Mouse (Mus musculus) limb, embryonic 15.5 days (tissue): Measurements from ENCODE around the gene Crtc1. TPM values are rescaled to one million over a fixed set of nuclear protein-coding genes. Genes with fewer than 3 reads are reported as not detected.

Source experiments
- ATAC-seq: fragments of 200-750 bp; cut with Nextera tagmentation; 2 replicates; pipeline ENCODE4 v1.8.0; 2017; ENCODE audit warnings: low read depth, moderate TSS enrichment; ENCODE audit not compliant: insufficient number of reproducible peaks, low FRiP score, low TSS enrichment
- H3K27ac ChIP-seq: fragments of 300-500 bp; sonication (generic); 2 replicates; pipeline ENCODE4 v1.5.1; 2015; ENCODE audit warnings: moderate library complexity, mild to moderate bottlenecking, inconsistent platforms
- H3K27me3 ChIP-seq: fragments of 300-500 bp; sonication (generic); 2 replicates; pipeline ENCODE4 v1.6.1; 2015; ENCODE audit warnings: inconsistent platforms
- H3K36me3 ChIP-seq: fragments of 300-500 bp; sonication (generic); 2 replicates; pipeline ENCODE4 v1.6.1; 2015; ENCODE audit warnings: inconsistent platforms
- H3K4me1 ChIP-seq: fragments of 300-500 bp; sonication (generic); 2 replicates; pipeline ENCODE4 v1.6.1; 2015; ENCODE audit warnings: inconsistent platforms
- H3K4me2 ChIP-seq: fragments of 300-500 bp; sonication (generic); 2 replicates; pipeline ENCODE4 v1.6.1; 2015; ENCODE audit warnings: mild to moderate bottlenecking, inconsistent platforms
- H3K4me3 ChIP-seq: fragments of 300-500 bp; sonication (generic); 2 replicates; pipeline ENCODE4 v1.5.1; 2015; ENCODE audit warnings: mild to moderate bottlenecking, inconsistent platforms
- H3K9ac ChIP-seq: fragments of 300-500 bp; sonication (generic); 2 replicates; pipeline ENCODE4 v1.6.1; 2015; ENCODE audit warnings: inconsistent platforms
- H3K9me3 ChIP-seq: fragments of 300-500 bp; sonication (generic); 2 replicates; pipeline ENCODE4 v1.6.1; 2016; ENCODE audit warnings: inconsistent platforms
- WGBS: fragments of 180-500 bp; shearing (Covaris S2); methylation state at CpG from one replicate; pipeline ENCODE4 v1.1.7; 2015; 5-methylcytosine and 5-hydroxymethylcytosine counted together
- polyA plus RNA-seq: library from polyadenylated mRNA; unstranded; fragments of >200 nt; fragmentation: Nextera tagmentation; extraction: Ambion mirVana; gene quantifications from 2 replicates; pipeline ENCODE4 v1.2.1, GENCODE M21; 2015

The Crtc1 gene
- polyA plus RNA-seq, 1 experiment from 2014 or later, result 22.2 TPM

DNA sequence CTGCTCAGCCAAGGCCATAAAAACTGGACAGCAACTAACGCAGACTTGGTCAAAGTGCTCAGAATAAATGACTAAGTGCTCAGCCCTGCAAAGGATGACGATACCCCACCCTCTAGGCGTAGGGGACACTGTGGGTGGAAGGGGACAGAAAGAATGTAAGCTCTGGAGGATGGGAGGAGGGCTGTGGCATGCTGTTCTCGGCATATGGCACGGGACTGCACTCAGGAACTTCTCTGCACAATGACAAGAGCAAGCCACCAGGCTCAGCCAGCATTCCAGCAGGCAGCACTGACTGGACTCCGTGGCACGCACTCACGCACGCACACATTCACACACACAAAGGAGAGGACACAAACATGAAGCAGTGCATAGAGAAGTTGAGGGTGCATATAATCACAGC is 21.2 kb upstream of the Crtc1 start:
- no peak for ATAC-seq
- Histone ChIP-seq H3K4me1 (peaks cover 29% of the 10 kb centered on the region), H3K27me3 (no peaks in the 10 kb centered on the region), H3K27ac (no peak overlapping the region), H3K9ac (no peak overlapping the region), H3K36me3 (peaks cover 9% of the 10 kb centered on the region), H3K9me3 (no peaks in the 10 kb centered on the region), H3K4me2 (no peak overlapping the region), H3K4me3 (no peak overlapping the region)
- WGBS, result 71% methylated on average over 9 of the region's 9 CpGs

DNA sequence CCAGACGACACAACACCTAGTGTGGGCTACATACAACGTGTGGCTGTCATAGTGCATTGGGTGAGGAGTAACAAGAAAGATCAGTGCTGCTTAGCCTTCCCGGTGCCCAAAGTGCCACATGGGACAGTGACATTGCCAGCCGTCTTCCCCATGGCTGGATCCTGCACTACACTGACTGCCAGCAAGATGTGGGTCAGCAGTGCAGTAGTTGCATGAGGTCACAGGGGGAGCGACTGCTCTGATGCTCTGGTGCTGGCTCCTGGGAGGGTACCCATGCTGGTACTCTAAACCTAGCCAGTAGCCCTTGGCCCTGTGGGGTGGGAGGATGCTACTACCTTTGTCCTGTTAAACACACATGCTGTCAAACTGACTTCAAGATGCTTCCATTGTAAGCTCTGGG is 20.8 kb upstream of the Crtc1 start:
- WGBS, result 94% methylated on average over 5 of the region's 5 CpGs
- no peak overlapping the region for H3K4me2 ChIP-seq
- H3K4me1 ChIP-seq, result peaks cover 29% of the 10 kb centered on the region
- no peak for ATAC-seq
- peaks cover 6% of the 10 kb centered on the region for H3K36me3 ChIP-seq
- no peak overlapping the region for H3K9ac ChIP-seq
- H3K27ac ChIP-seq, result no peak overlapping the region
- no peak overlapping the region for H3K4me3 ChIP-seq
- H3K9me3 ChIP-seq, result no peaks in the 10 kb centered on the region
- no peaks in the 10 kb centered on the region for H3K27me3 ChIP-seq

DNA sequence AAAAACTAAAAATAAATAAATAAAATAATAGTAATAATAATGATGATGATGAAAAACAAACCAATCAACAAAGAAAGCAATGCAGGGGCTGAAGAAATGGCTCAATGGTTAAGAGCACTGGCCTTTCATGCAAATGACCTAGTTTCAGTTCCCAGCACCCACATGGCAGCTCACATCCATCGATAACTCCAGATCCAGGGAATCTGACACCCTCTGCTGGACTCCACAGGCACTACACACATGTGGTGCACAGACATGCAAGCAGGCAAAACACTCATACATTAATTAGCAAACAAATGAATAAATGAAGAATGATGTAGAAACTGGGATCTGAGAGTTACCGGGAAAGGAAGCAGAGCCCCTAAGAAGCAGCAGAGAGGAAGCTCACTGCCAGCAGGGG is 20.3 kb upstream of the Crtc1 start:
- 95% methylated on average over 2 of the region's 2 CpGs for WGBS
- H3K9ac ChIP-seq, result no peak overlapping the region
- H3K4me3 ChIP-seq, result no peak overlapping the region

GRCm38 (mm10) chr8:70458462-70458861 is 19.1 kb upstream of the Crtc1 start:
- WGBS, result 89% methylated on average over 3 of the region's 3 CpGs
- Histone ChIP-seq H3K27me3 (no peaks in the 10 kb centered on the region), H3K4me1 (peaks cover 36% of the 10 kb centered on the region), H3K36me3 (peaks cover 6% of the 10 kb centered on the region; the same call in 1 of the 2 replicates), H3K4me3 (no peak overlapping the region), H3K9me3 (no peaks in the 10 kb centered on the region), H3K27ac (no peak overlapping the region), H3K9ac (no peak overlapping the region), H3K4me2 (no peak overlapping the region)
- ATAC-seq, result no peak

More for the DNA sequence above, 20.3 kb upstream of the Crtc1 start:
- Histone ChIP-seq H3K4me1 (peaks cover 29% of the 10 kb centered on the region), H3K27ac (no peak overlapping the region), H3K4me2 (no peak overlapping the region), H3K9me3 (no peaks in the 10 kb centered on the region), H3K27me3 (no peaks in the 10 kb centered on the region), H3K36me3 (peaks cover 6% of the 10 kb centered on the region; the same call in 1 of the 2 replicates)
- no peak for ATAC-seq

DNA sequence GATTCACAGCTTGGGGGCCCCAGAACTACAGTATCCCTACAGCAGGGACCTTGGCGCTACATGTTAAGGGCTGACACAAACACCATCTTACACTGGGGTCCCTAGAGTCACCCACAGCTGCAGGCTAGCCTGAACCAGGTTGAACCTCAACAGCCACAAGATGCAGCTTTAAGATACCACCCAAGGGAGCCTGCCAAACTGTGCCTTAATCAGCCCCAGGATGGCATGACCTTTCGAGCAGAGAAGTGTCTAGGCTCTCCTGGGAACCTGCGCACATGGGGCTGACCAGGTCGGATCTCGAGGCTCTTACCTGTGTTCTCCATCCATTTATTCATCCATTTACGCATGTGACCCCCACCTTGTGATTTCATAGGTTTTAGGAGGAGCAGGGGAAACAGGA is 18.5 kb upstream of the Crtc1 start:
- Histone ChIP-seq H3K4me2 (no peak overlapping the region), H3K9ac (no peak overlapping the region), H3K4me3 (no peak overlapping the region), H3K4me1 (peaks cover 37% of the 10 kb centered on the region), H3K27me3 (no peaks in the 10 kb centered on the region), H3K27ac (no peak overlapping the region), H3K36me3 (peaks cover 7% of the 10 kb centered on the region), H3K9me3 (no peaks in the 10 kb centered on the region)
- no peak for ATAC-seq
- 86% methylated on average over 6 of the region's 6 CpGs for WGBS

- H3K9me3 ChIP-seq, result no peaks in the 10 kb centered on the region
- no peak overlapping the region for H3K4me2 ChIP-seq
- H3K9ac ChIP-seq, result no peak overlapping the region
- H3K27me3 ChIP-seq, result no peaks in the 10 kb centered on the region
- H3K4me1 ChIP-seq, result peaks cover 38% of the 10 kb centered on the region
- H3K27ac ChIP-seq, result no peak overlapping the region
- no peak for ATAC-seq
- 100% methylated on average over 1 of the region's 1 CpGs for WGBS
- H3K4me3 ChIP-seq, result no peak overlapping the region
- peaks cover 15% of the 10 kb centered on the region for H3K36me3 ChIP-seq
Observed at GRCm38 (mm10) chr8:70456996-70457395, 17.6 kb upstream of the Crtc1 start.

DNA sequence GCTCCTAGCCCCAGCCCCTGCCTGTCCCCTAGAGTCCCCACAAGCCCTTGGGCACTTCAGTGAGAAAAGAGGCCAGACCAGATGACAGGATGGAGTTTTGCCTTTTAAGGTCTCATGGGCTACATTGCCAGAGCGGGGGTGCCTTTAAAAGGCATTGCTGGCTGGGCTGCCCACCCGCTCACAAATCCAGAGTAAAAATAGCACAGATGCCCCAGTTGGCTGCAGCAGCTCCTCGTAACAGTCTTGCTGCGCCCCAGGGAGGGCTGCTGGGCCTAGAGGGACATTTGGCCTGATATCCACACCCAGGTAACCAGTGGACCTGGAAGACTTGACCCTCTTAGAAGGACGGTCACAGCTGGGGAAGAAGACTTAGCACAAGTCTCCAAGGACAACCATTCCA is 14.5 kb upstream of the Crtc1 start:
- no peak for ATAC-seq
- WGBS, result 57% methylated on average over 5 of the region's 5 CpGs
- no peaks in the 10 kb centered on the region for H3K9me3 ChIP-seq
- H3K27ac ChIP-seq, result no peak overlapping the region
- no peak overlapping the region for H3K9ac ChIP-seq
- peaks cover 31% of the 10 kb centered on the region for H3K36me3 ChIP-seq
- no peaks in the 10 kb centered on the region for H3K27me3 ChIP-seq
- peaks cover 47% of the 10 kb centered on the region for H3K4me1 ChIP-seq
- H3K4me3 ChIP-seq, result no peak overlapping the region
- no peak overlapping the region for H3K4me2 ChIP-seq

DNA sequence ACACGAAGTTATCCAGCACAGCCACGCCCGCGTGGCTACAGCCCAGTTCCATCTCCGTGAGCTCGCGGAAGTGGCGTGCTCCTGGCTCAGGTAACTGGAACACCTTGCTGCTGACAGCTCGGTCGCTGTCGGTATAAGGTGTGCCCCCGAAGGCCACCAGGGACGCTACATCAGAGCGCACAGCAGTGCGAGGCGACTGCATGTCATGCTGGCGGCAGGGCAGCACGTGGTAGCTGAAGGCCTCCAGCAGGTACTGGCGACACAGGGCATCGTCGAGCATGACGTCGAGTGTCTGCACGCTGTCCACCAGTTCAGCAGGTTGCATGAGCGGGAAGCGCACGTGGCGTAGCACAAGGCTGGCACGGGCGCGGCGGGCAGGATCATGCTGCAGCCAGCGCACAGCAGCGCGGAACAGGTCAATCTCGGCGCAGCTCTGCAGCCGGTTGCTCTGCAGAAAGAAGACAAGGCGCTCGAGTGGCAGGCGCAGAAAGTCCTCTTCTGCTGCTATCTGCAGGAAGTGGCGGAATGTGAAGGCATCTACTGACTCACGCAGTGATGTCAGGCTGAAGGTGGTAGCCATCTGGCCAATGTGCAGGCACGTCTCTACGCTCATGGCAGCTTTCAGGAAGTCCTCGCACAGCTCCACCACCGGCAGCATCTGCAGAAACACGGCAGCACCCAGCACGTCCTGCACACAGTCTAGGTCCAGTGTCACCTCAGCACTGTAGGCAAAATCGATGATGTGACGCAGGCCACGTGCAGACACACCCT is 13.0 kb upstream of the Crtc1 start:
- Histone ChIP-seq H3K27ac (no peak overlapping the region), H3K9me3 (no peaks in the 10 kb centered on the region), H3K4me3 (no peak overlapping the region), H3K4me1 (peaks cover 61% of the 10 kb centered on the region), H3K27me3 (no peaks in the 10 kb centered on the region), H3K4me2 (no peak overlapping the region), H3K9ac (no peak overlapping the region), H3K36me3 (peaks cover 31% of the 10 kb centered on the region)
- 64% methylated on average over 52 of the region's 52 CpGs for WGBS
- ATAC-seq, result no peak

DNA sequence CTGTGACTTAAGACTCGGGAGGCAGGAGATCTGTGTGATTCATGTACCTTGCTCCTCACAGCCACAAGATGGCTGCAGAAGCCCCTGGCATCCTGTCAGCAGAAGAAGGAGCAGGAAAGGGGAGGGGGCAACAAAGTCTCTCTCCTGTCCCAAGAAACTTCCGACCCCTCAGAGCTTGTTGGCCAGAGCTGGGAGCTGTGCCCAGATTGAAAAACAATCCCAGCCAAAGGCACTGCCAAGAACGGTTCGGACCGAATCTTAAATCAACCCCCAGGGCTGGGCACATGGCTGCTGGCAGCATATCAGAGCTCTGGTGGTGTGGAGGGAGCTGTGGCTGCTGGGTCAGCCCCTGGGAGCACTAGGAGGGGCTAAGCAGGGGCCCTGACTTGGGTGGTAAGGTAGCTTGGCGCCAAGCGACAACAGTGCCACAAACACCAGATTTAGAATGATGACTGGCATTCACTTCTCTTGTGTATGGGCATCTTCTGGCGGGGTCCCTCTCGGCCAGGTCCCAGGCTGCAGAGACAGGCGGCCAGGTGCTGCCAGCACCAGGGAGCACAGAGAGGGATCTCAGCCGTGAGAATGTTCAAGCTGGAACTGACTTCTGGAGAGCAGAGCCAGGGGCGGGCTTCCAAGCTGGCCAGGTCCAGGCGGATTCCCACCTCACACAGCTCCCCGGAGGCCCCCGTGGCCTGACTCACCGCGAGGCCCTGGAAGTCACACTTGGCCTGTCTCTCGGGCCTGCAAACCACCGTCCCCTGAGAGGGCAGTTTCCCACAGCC is 8.5 kb upstream of the Crtc1 start:
- Histone ChIP-seq H3K36me3 (peaks cover 30% of the 10 kb centered on the region), H3K9ac (0 out of 2 replicates have a peak overlapping the region, but pooled peaks have one; percentile 2), H3K4me1 (peaks cover 54% of the 10 kb centered on the region), H3K4me3 (no peak overlapping the region), H3K4me2 (peak overlapping the region; percentile 25), H3K27me3 (no peaks in the 10 kb centered on the region), H3K27ac (peak overlapping the region; percentile 85), H3K9me3 (no peaks in the 10 kb centered on the region)
- WGBS, result 36% methylated on average over 19 of the region's 19 CpGs
- ATAC-seq, result peak; percentile 49; the same call in 1 of the 2 replicates

GRCm38 (mm10) chr8:70445988-70446387 is 6.6 kb upstream of the Crtc1 start:
- no peak overlapping the region for H3K4me2 ChIP-seq
- no peak overlapping the region for H3K9ac ChIP-seq
- no peak overlapping the region for H3K27ac ChIP-seq
- H3K9me3 ChIP-seq, result no peaks in the 10 kb centered on the region
- no peak overlapping the region for H3K4me3 ChIP-seq
- peaks cover 12% of the 10 kb centered on the region for H3K36me3 ChIP-seq
- H3K27me3 ChIP-seq, result no peaks in the 10 kb centered on the region
- WGBS, result 66% methylated on average over 1 of the region's 1 CpGs
- H3K4me1 ChIP-seq, result peaks cover 40% of the 10 kb centered on the region
- ATAC-seq, result no peak

- no peak for ATAC-seq
- WGBS, result 80% methylated on average over 4 of the region's 4 CpGs
- Histone ChIP-seq H3K27ac (no peak overlapping the region), H3K27me3 (no peaks in the 10 kb centered on the region), H3K9me3 (no peaks in the 10 kb centered on the region), H3K4me2 (no peak overlapping the region), H3K4me3 (no peak overlapping the region), H3K36me3 (no peaks in the 10 kb centered on the region), H3K4me1 (peaks cover 32% of the 10 kb centered on the region), H3K9ac (no peak overlapping the region)
Observed at GRCm38 (mm10) chr8:70443326-70443725, 3.9 kb upstream of the Crtc1 start.

DNA sequence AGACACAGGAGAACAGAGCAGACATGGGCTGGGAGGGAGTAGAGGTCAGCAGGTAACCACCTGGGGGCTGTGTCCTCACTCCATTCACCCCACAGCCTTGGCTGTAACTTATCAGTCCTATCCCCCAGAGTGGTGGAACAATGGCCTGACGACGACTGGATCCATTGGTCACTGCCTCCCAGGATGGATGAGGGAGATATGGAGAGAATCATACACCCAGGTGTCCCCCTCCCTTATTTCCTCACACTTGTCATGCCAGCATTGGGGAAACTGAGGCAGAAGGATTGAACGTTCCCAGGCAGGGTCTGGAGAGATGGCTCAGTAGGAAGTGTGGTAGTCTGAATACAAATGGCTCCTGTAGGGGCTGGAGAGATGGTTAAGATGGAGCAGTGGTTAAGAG is 2.2 kb upstream of the Crtc1 start:
- Histone ChIP-seq H3K27ac (no peak overlapping the region), H3K4me3 (no peak overlapping the region), H3K4me1 (peaks cover 24% of the 10 kb centered on the region), H3K9me3 (no peaks in the 10 kb centered on the region), H3K36me3 (no peaks in the 10 kb centered on the region), H3K9ac (no peak overlapping the region), H3K4me2 (no peak overlapping the region), H3K27me3 (no peaks in the 10 kb centered on the region)
- no peak for ATAC-seq
- 72% methylated on average over 3 of the region's 3 CpGs for WGBS
